Mouse (Mus musculus) spleen, adult 2 months (tissue): ENCODE data around the gene Scn8a. TPM values are rescaled to one million over a fixed set of nuclear protein-coding genes. Genes with fewer than 3 reads are reported as not detected.

ENCODE experiments used
- DNase-seq, 2 experiments: peaks; one replicate each; pipeline versions ENCODE4 v3.0.0 to v3.0.0-alpha.2; 2012 to 2021; ENCODE audit warnings: low spot score in 2 of 2, low read depth in 1 of 2
- H3K27ac ChIP-seq: fragments of 200-500 bp; 2 replicates; pipeline ENCODE4 v1.5.1; 2012; ENCODE audit warnings: low read length, inconsistent platforms; ENCODE audit not compliant: insufficient read depth
- H3K27me3 ChIP-seq: fragments of 200-500 bp; 2 replicates; pipeline ENCODE4 v1.6.1; 2012; ENCODE audit warnings: mild to moderate bottlenecking, moderate library complexity, low read length, inconsistent platforms; ENCODE audit not compliant: control insufficient read depth, insufficient read depth
- H3K36me3 ChIP-seq: fragments of 200-500 bp; 2 replicates; pipeline ENCODE4 v1.6.1; 2012; ENCODE audit warnings: mild to moderate bottlenecking, low read length, inconsistent platforms; ENCODE audit not compliant: control insufficient read depth, insufficient read depth
- H3K4me1 ChIP-seq: fragments of 200-500 bp; 2 replicates; pipeline ENCODE4 v1.6.1; 2011; ENCODE audit warnings: inconsistent platforms; ENCODE audit not compliant: control insufficient read depth, insufficient read depth, insufficient read length
- H3K4me3 ChIP-seq: fragments of 200-500 bp; 2 replicates; pipeline ENCODE4 v1.5.1; 2011; ENCODE audit warnings: mild to moderate bottlenecking, inconsistent platforms; ENCODE audit not compliant: insufficient read depth, insufficient read length; ENCODE audit errors: extremely low read depth
- CTCF ChIP-seq: fragments of 200-500 bp; IDR thresholded peaks from 2 replicates; pipeline ENCODE4 v1.5.1; 2011; ENCODE audit warnings: mild to moderate bottlenecking, inconsistent platforms; ENCODE audit not compliant: insufficient read depth, insufficient read length, insufficient replicate concordance; ENCODE audit errors: extremely low read depth
- POLR2A ChIP-seq: fragments of 200-500 bp; IDR thresholded peaks from 2 replicates; pipeline ENCODE4 v1.6.1; 2011; ENCODE audit warnings: low read depth, low read length, inconsistent platforms
- WGBS: fragments of 180-500 bp; shearing (Covaris S2); methylation state at CpG from one replicate; pipeline ENCODE4 v1.1.7; 2018; 5-methylcytosine and 5-hydroxymethylcytosine counted together
- polyA plus RNA-seq: library from polyadenylated mRNA; depleted of rRNA; stranded (reverse); fragments of >200 nt; gene quantifications from 2 replicates; pipeline ENCODE4 v1.2.3, GENCODE M21; 2012

Scn8a gene
- polyA plus RNA-seq, 1 experiment, result 0.54 TPM

DNA sequence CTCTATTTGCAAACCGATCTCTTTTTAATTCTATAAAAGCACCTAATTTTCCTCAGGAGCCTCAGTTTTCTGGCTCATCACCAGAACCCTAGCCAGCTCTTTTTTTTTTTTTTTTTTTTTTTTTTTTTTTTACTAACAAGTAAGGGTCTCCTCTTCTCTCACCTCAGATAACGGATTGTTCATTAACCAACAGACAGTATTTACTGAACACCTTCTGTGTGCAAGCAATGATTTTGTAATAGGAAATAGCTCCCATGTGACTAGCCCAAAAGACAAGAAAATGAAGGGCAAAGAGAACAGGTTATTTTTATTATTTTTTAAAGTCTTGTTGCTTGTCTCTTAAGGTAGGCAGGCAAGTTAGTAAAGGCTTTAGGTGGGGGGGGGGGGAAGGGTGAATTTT is 82.6 kb downstream of the Scn8a start:
- Histone ChIP-seq H3K4me1 (no peaks in the 10 kb centered on the region), H3K27me3 (no peaks in the 10 kb centered on the region), H3K27ac (no peak overlapping the region), H3K36me3 (no peaks in the 10 kb centered on the region), H3K4me3 (no peak overlapping the region)
- no peak for DNase-seq
- no peak for TF ChIP-seq POLR2A
- no peak for TF ChIP-seq CTCF
- WGBS, result 84% methylated on average over 2 of the region's 2 CpGs

DNA sequence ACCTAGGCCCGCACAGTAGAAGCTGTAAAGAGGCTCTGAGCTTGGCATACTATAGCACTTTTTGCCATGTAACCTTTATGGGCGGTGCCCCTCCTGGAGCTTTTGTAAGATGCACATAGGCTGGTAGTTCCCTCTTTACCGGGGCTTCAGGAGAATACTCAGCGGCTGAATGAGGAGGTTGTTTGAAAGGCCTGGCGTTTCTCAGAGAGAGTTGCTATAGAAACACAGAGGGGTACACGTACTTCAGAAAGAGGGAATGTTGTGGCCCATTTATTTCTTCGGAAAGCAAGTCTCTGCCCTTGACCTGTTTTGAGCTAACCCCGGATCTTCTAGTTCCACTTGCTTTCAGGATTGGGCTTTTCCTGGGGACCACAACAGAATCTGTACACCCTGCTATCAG is 83.2 kb downstream of the Scn8a start:
- Histone ChIP-seq H3K27me3 (no peaks in the 10 kb centered on the region), H3K36me3 (no peaks in the 10 kb centered on the region), H3K4me1 (no peaks in the 10 kb centered on the region), H3K4me3 (no peak overlapping the region), H3K27ac (no peak overlapping the region)
- DNase-seq, result no peak
- 51% methylated on average over 8 of the region's 8 CpGs for WGBS
- TF ChIP-seq CTCF (no peak), POLR2A (no peak)

DNA sequence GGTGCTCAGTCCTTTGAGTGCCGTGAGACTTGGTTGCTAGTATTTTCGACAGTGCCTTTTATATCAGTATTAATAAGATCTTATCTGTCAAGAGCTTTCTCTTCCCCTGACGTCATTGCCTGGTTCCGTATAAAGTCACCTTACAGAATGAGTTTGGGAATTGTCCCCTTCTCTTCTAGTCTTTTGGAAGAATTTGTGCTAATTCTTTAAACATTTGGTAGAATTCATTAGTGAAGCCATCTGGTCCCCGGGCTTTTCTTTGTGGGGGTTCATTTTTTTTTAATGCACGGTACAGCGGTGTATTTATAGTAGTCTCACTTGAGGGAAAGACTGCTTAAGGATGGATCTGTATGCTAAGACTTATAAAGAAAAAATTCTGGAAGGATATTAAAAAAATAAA is 84.3 kb downstream of the Scn8a start:
- no peak for DNase-seq
- 87% methylated on average over 7 of the region's 7 CpGs for WGBS
- TF ChIP-seq POLR2A (no peak), CTCF (no peak)
- no peaks in the 10 kb centered on the region for H3K4me1 ChIP-seq
- no peaks in the 10 kb centered on the region for H3K27me3 ChIP-seq
- no peak overlapping the region for H3K27ac ChIP-seq
- H3K36me3 ChIP-seq, result no peaks in the 10 kb centered on the region
- H3K4me3 ChIP-seq, result no peak overlapping the region

DNA sequence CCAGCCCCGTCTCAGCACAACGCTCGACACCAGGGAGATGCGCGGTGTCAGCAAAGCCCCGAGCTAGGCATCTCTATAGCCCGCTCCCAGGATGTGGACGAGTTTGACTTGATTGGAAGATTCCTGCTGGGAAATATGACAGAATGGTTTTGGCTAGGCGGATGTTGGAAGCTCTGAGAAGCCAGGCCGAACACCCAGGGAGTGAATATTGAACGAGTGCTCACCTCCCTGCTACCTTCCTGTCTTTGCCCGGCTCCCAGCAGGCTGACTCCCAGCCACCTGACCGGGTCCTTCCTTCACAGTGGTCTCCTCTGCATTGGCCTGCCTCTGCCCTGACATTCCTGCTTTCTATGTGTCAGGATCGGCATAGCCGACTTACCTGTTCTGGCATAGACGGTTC is 85.1 kb downstream of the Scn8a start:
- TF ChIP-seq CTCF (no peak), POLR2A (no peak)
- Histone ChIP-seq H3K36me3 (no peaks in the 10 kb centered on the region), H3K27ac (no peak overlapping the region), H3K27me3 (no peaks in the 10 kb centered on the region), H3K4me3 (no peak overlapping the region), H3K4me1 (no peaks in the 10 kb centered on the region)
- 84% methylated on average over 16 of the region's 16 CpGs for WGBS
- no peak for DNase-seq

DNA sequence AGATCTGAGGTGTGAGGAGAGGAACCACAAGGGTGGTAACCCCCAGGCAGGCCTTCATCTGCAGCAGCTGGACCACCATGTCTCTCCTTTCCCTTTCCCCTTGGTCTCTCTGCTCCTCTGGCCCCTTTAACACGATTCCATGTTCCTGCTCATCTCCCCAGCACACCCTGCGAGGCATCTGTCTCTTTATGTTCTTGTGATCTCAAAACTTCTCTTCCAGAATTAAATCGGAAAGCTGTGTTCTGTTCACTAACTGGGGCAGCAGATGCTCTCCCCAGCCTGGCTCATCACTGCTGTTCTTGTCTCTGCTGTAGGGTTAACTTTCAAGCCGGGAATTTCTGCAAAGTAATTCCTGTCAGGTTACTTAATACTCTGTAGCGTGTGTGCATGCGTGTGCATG is 91.3 kb downstream of the Scn8a start:
- Histone ChIP-seq H3K4me3 (no peak overlapping the region), H3K4me1 (no peaks in the 10 kb centered on the region), H3K36me3 (no peaks in the 10 kb centered on the region), H3K27ac (no peak overlapping the region), H3K27me3 (no peaks in the 10 kb centered on the region)
- TF ChIP-seq CTCF (no peak), POLR2A (no peak)
- WGBS, result 82% methylated on average over 6 of the region's 6 CpGs
- no peak for DNase-seq

DNA sequence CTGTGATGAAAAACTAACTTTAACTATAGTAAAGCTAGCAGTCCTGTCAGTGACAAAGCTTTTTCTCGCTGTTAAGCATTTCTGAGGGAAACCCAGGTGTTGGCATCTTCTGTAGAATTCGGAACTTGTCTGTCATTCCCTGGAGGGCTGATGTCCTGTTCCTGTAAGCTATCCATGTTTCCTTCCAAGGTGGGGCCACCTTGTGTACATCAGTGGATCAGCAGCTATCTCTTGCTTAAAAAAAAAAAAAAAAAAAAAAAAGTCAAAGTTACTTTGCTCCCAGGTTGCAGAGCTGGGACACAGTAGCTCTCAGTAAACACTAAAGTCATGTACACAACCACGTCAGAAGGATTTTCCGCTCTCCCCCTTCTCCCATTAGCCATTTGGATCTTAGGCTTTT is 91.9 kb downstream of the Scn8a start:
- Histone ChIP-seq H3K4me1 (no peaks in the 10 kb centered on the region), H3K4me3 (no peak overlapping the region), H3K27ac (no peak overlapping the region), H3K36me3 (no peaks in the 10 kb centered on the region), H3K27me3 (no peaks in the 10 kb centered on the region)
- no peak for DNase-seq
- TF ChIP-seq POLR2A (no peak), CTCF (no peak)
- WGBS, result 86% methylated on average over 4 of the region's 4 CpGs

DNA sequence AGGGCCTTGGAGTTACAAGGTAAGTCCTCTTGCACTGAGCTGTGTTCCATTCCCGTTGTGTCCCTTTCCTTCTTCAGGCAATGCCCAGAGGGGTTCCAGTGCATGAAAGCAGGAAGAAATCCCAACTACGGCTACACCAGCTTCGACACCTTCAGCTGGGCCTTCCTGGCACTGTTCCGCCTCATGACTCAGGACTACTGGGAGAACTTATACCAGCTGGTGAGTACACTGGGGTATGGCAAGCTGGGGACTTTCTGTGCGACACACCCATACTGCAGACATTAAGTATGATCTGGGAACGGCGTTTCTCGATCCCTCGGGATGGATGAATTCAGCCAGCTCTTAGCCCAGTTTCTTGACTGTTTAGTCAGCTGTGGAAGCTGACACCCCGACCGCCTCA is 101.8 kb downstream of the Scn8a start:
- no peaks in the 10 kb centered on the region for H3K27me3 ChIP-seq
- H3K36me3 ChIP-seq, result no peaks in the 10 kb centered on the region
- DNase-seq, result no peak
- TF ChIP-seq POLR2A (no peak), CTCF (no peak)
- H3K4me1 ChIP-seq, result no peaks in the 10 kb centered on the region
- no peak overlapping the region for H3K27ac ChIP-seq
- no peak overlapping the region for H3K4me3 ChIP-seq
- whole genome bisulfite sequencing, result 85% methylated on average over 11 of the region's 11 CpGs
